Mouse (Mus musculus) embryonic facial prominence, embryonic 14.5 days (tissue): Measurements from ENCODE around the gene Ddx55. TPM values are rescaled to one million over a fixed set of nuclear protein-coding genes. Genes with fewer than 3 reads are reported as not detected.
A peak's percentile ranks its signal among the peaks of the same experiment; 100 is the strongest.

Experiments
- ATAC-seq: fragments of 200-750 bp; cut with Nextera tagmentation; 2 replicates; pipeline ENCODE4 v1.8.0; 2017; ENCODE audit warnings: low read depth, moderate number of reproducible peaks, moderate TSS enrichment
- DNase-seq: peaks from one replicate; pipeline ENCODE4 v3.0.0-alpha.2; 2015; ENCODE audit warnings: low spot score
- H3K27ac ChIP-seq: fragments of 300-500 bp; sonication (generic); replicated peaks from 2 replicates; pipeline ENCODE4 v1.5.1; 2014; ENCODE audit warnings: low read depth, mild to moderate bottlenecking, low read length, moderate library complexity
- H3K27me3 ChIP-seq: fragments of 300-500 bp; sonication (generic); replicated peaks from 2 replicates; pipeline ENCODE4 v1.6.1; 2014; ENCODE audit warnings: low read length; ENCODE audit not compliant: control insufficient read depth, insufficient read depth
- H3K36me3 ChIP-seq: fragments of 300-500 bp; sonication (generic); 2 replicates; pipeline ENCODE4 v1.6.1; 2014; ENCODE audit warnings: low read length, mixed read lengths; ENCODE audit not compliant: control insufficient read depth, insufficient read depth
- H3K4me1 ChIP-seq: fragments of 300-500 bp; sonication (generic); 2 replicates; pipeline ENCODE4 v1.6.1; 2014; ENCODE audit warnings: antibody characterized with exemption, low read length; ENCODE audit not compliant: control insufficient read depth, insufficient read depth
- H3K4me2 ChIP-seq: fragments of 300-500 bp; sonication (generic); 2 replicates; pipeline ENCODE4 v1.6.1; 2014; ENCODE audit warnings: low read depth, mild to moderate bottlenecking, low read length, moderate library complexity, mixed read lengths
- H3K4me3 ChIP-seq: fragments of 300-500 bp; sonication (generic); 2 replicates; pipeline ENCODE4 v1.5.1; 2014; ENCODE audit warnings: low read depth, mild to moderate bottlenecking, low read length
- H3K9ac ChIP-seq: fragments of 300-500 bp; sonication (generic); 2 replicates; pipeline ENCODE4 v1.6.1; 2014; ENCODE audit warnings: low read depth, mild to moderate bottlenecking, low read length, moderate library complexity, mixed read lengths
- H3K9me3 ChIP-seq: fragments of 300-500 bp; sonication (generic); 2 replicates; pipeline ENCODE4 v1.6.1; 2016; ENCODE audit warnings: low read length; ENCODE audit not compliant: control insufficient read depth
- WGBS: fragments of 180-500 bp; shearing (Covaris S2); extraction: QIAGEN DNeasy Blood & Tissue Kit; methylation state at CpG from one replicate; pipeline ENCODE4 v1.1.7; 2014; 5-methylcytosine and 5-hydroxymethylcytosine counted together
- polyA plus RNA-seq: library from polyadenylated mRNA; unstranded; fragments of >200 nt; fragmentation: Nextera tagmentation; extraction: Ambion mirVana; gene quantifications from 2 replicates; pipeline ENCODE4 v1.2.1, GENCODE M21; 2014

The Ddx55 gene
- polyA plus RNA-seq, 1 experiment from 2014 or later, result 8.5 TPM

GRCm38 (mm10) chr5:124530655-124531582 lies 21.7 kb upstream of the Ddx55 start, which contains the start of gene Rilpl1:
Rilpl1 (minus strand) TSS chr5:124531391.
- Histone ChIP-seq H3K27me3 (no peaks in the 10 kb centered on the region), H3K36me3 (0 out of 2 replicates have a peak, but pooled peaks cover 3% of the 10 kb centered on the region), H3K27ac (peak within 1 kb of the TSS; percentile 49), H3K4me2 (peak within 1 kb of the TSS; percentile 76), H3K9me3 (no peaks in the 10 kb centered on the region), H3K9ac (peak within 1 kb of the TSS; percentile 83), H3K4me3 (peak within 1 kb of the TSS; percentile 83), H3K4me1 (peaks cover 21% of the 10 kb centered on the region)
- WGBS, result under 1% methylated on average over 46 of the region's 96 CpGs
- DNase-seq (peak; percentile 94), ATAC-seq (peak; percentile 95)

DNA sequence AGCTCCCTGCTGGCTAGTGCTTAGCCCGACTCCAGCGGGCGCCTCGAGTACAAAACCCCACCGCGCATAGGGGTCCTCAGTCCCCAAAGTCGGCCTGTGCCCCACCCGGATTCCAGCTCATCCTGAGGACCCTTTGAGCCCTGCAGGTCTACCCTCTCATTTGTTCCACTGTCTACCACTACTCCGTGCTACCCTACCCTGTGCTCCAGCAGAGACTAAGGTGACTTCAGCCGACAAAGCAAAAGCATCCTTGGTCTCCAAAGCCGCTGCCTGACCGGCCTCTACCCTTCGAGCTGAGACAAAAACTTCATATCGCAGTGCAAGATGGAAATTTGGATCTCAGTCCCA lies 21.1 kb upstream of the Ddx55 start:
- ATAC-seq (peak; percentile 13), DNase-seq (no peak)
- 0 out of 2 replicates have a peak, but pooled peaks cover 3% of the 10 kb centered on the region for H3K36me3 ChIP-seq
- H3K9ac ChIP-seq, result peak overlapping the region; percentile 83
- peak overlapping the region; percentile 76 for H3K4me2 ChIP-seq
- 9% methylated on average over 14 of the region's 14 CpGs for WGBS
- H3K4me3 ChIP-seq, result peak overlapping the region; percentile 83
- peaks cover 21% of the 10 kb centered on the region for H3K4me1 ChIP-seq
- H3K9me3 ChIP-seq, result no peaks in the 10 kb centered on the region
- no peaks in the 10 kb centered on the region for H3K27me3 ChIP-seq
- H3K27ac ChIP-seq, result peak overlapping the region; percentile 49

DNA sequence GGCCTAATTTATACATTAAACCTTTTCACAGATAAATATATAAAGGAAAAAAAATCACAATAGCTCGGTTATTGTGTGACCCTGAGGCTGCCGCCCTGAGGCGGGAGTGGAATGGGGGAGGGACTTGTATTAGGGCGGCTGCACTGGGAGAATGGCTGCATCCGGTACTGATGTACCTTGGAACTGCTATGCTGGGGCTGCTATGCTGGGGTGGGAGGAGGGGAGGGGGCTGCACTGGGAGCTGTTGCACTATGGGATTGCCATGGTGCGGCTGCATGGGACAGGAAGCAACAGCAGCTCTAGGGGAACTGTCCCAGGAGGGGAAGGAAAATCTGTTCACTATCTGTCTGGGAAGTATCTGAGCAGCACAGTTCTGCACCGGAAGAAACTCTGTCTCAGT lies 20.2 kb upstream of the Ddx55 start:
- no peaks in the 10 kb centered on the region for H3K9me3 ChIP-seq
- DNase-seq (no peak), ATAC-seq (no peak)
- H3K4me2 ChIP-seq, result no peak overlapping the region
- H3K9ac ChIP-seq, result no peak overlapping the region
- no peaks in the 10 kb centered on the region for H3K36me3 ChIP-seq
- H3K27me3 ChIP-seq, result no peaks in the 10 kb centered on the region
- 28% methylated on average over 7 of the region's 7 CpGs for WGBS
- H3K4me3 ChIP-seq, result no peak overlapping the region
- H3K27ac ChIP-seq, result no peak overlapping the region
- H3K4me1 ChIP-seq, result peaks cover 21% of the 10 kb centered on the region

DNA sequence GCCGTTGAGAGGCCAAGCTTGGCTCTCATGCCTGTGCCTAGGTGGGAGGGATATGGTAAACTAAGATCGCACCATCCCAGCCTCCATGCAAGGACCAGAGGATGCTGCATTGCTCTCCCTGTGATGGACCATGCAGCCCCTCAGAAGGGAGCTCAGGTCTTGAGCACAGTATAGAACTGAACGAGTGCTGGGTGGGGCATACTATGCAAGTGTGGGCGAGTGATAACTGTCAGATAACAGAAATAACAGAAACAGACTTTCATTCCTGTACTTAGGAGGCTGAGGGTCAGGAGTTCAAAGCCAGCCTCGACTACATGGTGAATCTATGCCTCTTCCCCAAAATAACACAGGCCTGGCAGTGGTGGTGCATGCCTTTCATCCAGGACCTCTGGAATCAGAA lies 17.6 kb upstream of the Ddx55 start:
- ATAC-seq (no peak), DNase-seq (no peak)
- Histone ChIP-seq H3K27ac (no peak overlapping the region), H3K4me3 (no peak overlapping the region), H3K4me1 (peaks cover 8% of the 10 kb centered on the region), H3K9ac (no peak overlapping the region), H3K4me2 (no peak overlapping the region), H3K36me3 (no peaks in the 10 kb centered on the region), H3K27me3 (no peaks in the 10 kb centered on the region), H3K9me3 (no peaks in the 10 kb centered on the region)
- WGBS, result 61% methylated on average over 5 of the region's 5 CpGs

DNA sequence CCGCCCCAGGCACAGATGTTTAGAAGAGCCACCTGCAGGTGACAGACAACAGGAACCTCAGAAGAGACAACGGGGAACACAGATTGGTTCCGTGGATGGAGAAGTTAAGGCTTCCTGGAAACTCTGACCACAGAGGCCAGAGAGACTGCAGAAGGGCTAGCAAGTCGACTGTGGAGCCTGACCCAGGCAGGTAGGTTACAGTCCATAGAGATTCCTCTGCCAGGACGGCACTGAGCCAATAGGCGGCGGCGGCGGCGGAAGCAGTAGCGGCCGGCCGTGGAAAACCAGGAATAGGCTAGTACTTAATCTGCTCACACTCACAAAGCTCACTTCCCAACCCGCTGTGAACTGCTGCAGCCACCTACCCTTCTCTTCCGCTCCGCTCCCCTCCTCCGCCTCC lies 15.9 kb upstream of the Ddx55 start:
- Histone ChIP-seq H3K9ac (peak overlapping the region; percentile 51), H3K4me1 (peaks cover 4% of the 10 kb centered on the region; the same call in 1 of the 2 replicates), H3K27ac (no peak overlapping the region), H3K36me3 (no peaks in the 10 kb centered on the region), H3K27me3 (no peaks in the 10 kb centered on the region), H3K4me3 (peak overlapping the region; percentile 15), H3K9me3 (no peaks in the 10 kb centered on the region), H3K4me2 (peak overlapping the region; percentile 51)
- 5% methylated on average over 14 of the region's 17 CpGs for WGBS
- DNase-seq (peak; percentile 34), ATAC-seq (no peak)

GRCm38 (mm10) chr5:124538813-124539792 lies 13.6 kb upstream of the Ddx55 start:
- DNase-seq, result peak; percentile 67
- Histone ChIP-seq H3K36me3 (peaks cover 17% of the 10 kb centered on the region), H3K4me3 (no peak overlapping the region), H3K27ac (no peak overlapping the region), H3K9me3 (no peaks in the 10 kb centered on the region), H3K4me2 (no peak overlapping the region), H3K4me1 (peaks cover 5% of the 10 kb centered on the region; the same call in 1 of the 2 replicates), H3K27me3 (no peaks in the 10 kb centered on the region), H3K9ac (no peak overlapping the region)
- WGBS, result 83% methylated on average over 15 of the region's 16 CpGs
- no peak for ATAC-seq

- Histone ChIP-seq H3K27me3 (no peaks in the 10 kb centered on the region), H3K4me1 (peaks cover 5% of the 10 kb centered on the region; the same call in 1 of the 2 replicates), H3K4me2 (peak overlapping the region; percentile 52), H3K4me3 (peak overlapping the region; percentile 85), H3K36me3 (peaks cover 25% of the 10 kb centered on the region), H3K9ac (peak overlapping the region; percentile 93), H3K9me3 (no peaks in the 10 kb centered on the region), H3K27ac (peak overlapping the region; percentile 80)
- WGBS, result 76% methylated on average over 4 of the region's 4 CpGs
- DNase-seq, result no peak
- ATAC-seq, result no peak
Observed at GRCm38 (mm10) chr5:124539905-124540304, 12.8 kb upstream of the Ddx55 start.

DNA sequence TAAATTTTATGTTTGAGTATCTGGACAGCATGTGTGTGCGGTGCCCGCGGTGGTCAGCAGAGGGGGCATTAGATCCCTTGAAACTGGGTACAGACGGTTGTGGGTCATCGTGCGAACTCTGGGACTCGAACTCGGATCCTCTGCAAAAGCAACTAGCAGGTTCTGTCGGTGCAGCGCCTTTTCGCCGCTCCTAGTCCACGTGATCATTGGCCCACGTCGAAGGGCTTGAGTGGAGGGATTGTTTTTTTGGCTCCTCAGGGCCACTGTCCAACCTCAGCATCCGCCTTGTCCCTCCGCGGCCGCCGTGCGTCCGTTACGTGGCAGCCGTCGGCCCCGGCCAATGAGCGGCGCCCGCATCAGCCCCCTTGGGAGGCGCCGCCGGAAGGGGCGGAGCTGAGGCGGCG lies 12.3 kb upstream of the Ddx55 start, which contains the start of gene Tmed2:
Tmed2 (plus strand) TSS at position 313 of the 404 bp plus-strand sequence.
- ATAC-seq, result peak; percentile 96
- H3K4me3 ChIP-seq, result peak within 1 kb of the TSS; percentile 85
- H3K9me3 ChIP-seq, result no peaks in the 10 kb centered on the region
- 0% methylated on average over 22 of the region's 35 CpGs for WGBS
- H3K36me3 ChIP-seq, result peaks cover 29% of the 10 kb centered on the region
- H3K4me2 ChIP-seq, result peak within 1 kb of the TSS; percentile 80
- H3K9ac ChIP-seq, result peak within 1 kb of the TSS; percentile 93
- H3K27ac ChIP-seq, result peak within 1 kb of the TSS; percentile 89
- DNase-seq, result peak; percentile 99
- H3K27me3 ChIP-seq, result no peaks in the 10 kb centered on the region
- H3K4me1 ChIP-seq, result peaks cover 5% of the 10 kb centered on the region; the same call in 1 of the 2 replicates
